Mouse (Mus musculus): ENCODE data around the gene Tshr.

GRCm38 (mm10) chr12:91482195-91482733 is 97.9 kb downstream of the Tshr start:
- TF ChIP-seq ZNF384 (IDR thresholded peaks at IDR 0.05; ENCODE audit: low read depth, low read length): no peak
- no peak for TF ChIP-seq HCFC1 (IDR thresholded peaks at IDR 0.05; ENCODE audit: borderline replicate concordance, insufficient read depth, low read length)
- no peak for TF ChIP-seq MAFK (IDR thresholded peaks at IDR 0.05; ENCODE audit: insufficient read depth, low read depth, low read length)
- no peak for TF ChIP-seq CHD2 (IDR thresholded peaks at IDR 0.05; ENCODE audit: low read depth, low read length)
- no peak for TF ChIP-seq ZC3H11A (IDR thresholded peaks at IDR 0.05; ENCODE audit: borderline replicate concordance, low read depth, low read length)

Measured in ES-E14 (cell line).